Mouse (Mus musculus) heart, embryonic 15.5 days (tissue): ENCODE results near the gene Tmem200a. TPM values are rescaled to one million over a fixed set of nuclear protein-coding genes. Genes with fewer than 3 reads are reported as not detected.
"Not testable (repeated sequence)": the region's sequence is repeated elsewhere in the genome, so short reads cannot be mapped to it uniquely, and the experiment has no call there.

Experiments
- ATAC-seq: fragments of 200-750 bp; cut with Nextera tagmentation; replicated peaks from 2 replicates; pipeline ENCODE4 v1.8.0; 2017; ENCODE audit warnings: low read depth, moderate TSS enrichment; ENCODE audit not compliant: insufficient number of reproducible peaks, insufficient read depth, low FRiP score
- H3K27ac ChIP-seq: fragments of 300-500 bp; sonication (generic); 2 replicates; pipeline ENCODE4 v1.5.1; 2015; ENCODE audit warnings: mild to moderate bottlenecking, inconsistent platforms
- H3K27me3 ChIP-seq: fragments of 300-500 bp; sonication (generic); 2 replicates; pipeline ENCODE4 v1.6.1; 2015; ENCODE audit warnings: inconsistent platforms
- H3K36me3 ChIP-seq: fragments of 300-500 bp; sonication (generic); 2 replicates; pipeline ENCODE4 v1.6.1; 2015; ENCODE audit warnings: mild to moderate bottlenecking, inconsistent platforms
- H3K4me1 ChIP-seq: fragments of 300-500 bp; sonication (generic); replicated peaks from 2 replicates; pipeline ENCODE4 v1.6.1; 2015; ENCODE audit warnings: inconsistent platforms
- H3K4me2 ChIP-seq: fragments of 300-500 bp; sonication (generic); 2 replicates; pipeline ENCODE4 v1.6.1; 2015; ENCODE audit warnings: inconsistent platforms, mild to moderate bottlenecking, moderate library complexity
- H3K4me3 ChIP-seq: fragments of 300-500 bp; sonication (generic); 2 replicates; pipeline ENCODE4 v1.5.1; 2015; ENCODE audit warnings: mild to moderate bottlenecking, inconsistent platforms
- H3K9ac ChIP-seq: fragments of 300-500 bp; sonication (generic); 2 replicates; pipeline ENCODE4 v1.6.1; 2015; ENCODE audit warnings: mild to moderate bottlenecking, inconsistent platforms
- H3K9me3 ChIP-seq: fragments of 300-500 bp; sonication (generic); replicated peaks from 2 replicates; pipeline ENCODE4 v1.6.1; 2016; ENCODE audit warnings: inconsistent platforms
- WGBS: fragments of 180-500 bp; shearing (Covaris S2); methylation state at CpG from one replicate; pipeline ENCODE4 v1.1.7; 2015; ENCODE audit warnings: mixed read lengths; 5-methylcytosine and 5-hydroxymethylcytosine counted together
- polyA plus RNA-seq: library from polyadenylated mRNA; unstranded; fragments of >200 nt; fragmentation: Nextera tagmentation; extraction: Ambion mirVana; gene quantifications from 2 replicates; pipeline ENCODE4 v1.2.1, GENCODE M21; 2015

The Tmem200a gene
- polyA plus RNA-seq, 1 experiment from 2014 or later: 0.40 TPM

- ATAC-seq: no peak
- no peak overlapping the region for H3K27ac ChIP-seq
Measured at GRCm38 (mm10) chr10:25927553-25928447, 151.1 kb downstream of the Tmem200a start.

GRCm38 (mm10) chr10:25920640-25921278 lies 158.1 kb downstream of the Tmem200a start:
- Histone ChIP-seq H3K27ac (no peak overlapping the region), H3K4me2 (no peak overlapping the region), H3K9me3 (no peaks in the 10 kb centered on the region), H3K36me3 (no peaks in the 10 kb centered on the region), H3K27me3 (no peaks in the 10 kb centered on the region), H3K9ac (no peak overlapping the region), H3K4me1 (no peaks in the 10 kb centered on the region), H3K4me3 (no peak overlapping the region)
- no peak for ATAC-seq
- 51% methylated on average over 4 of the region's 4 CpGs for WGBS

More at GRCm38 (mm10) chr10:25927553-25928447, 151.1 kb downstream of the Tmem200a start:
- Histone ChIP-seq H3K36me3 (no peaks in the 10 kb centered on the region), H3K4me2 (no peak overlapping the region), H3K4me3 (no peak overlapping the region), H3K9me3 (no peaks in the 10 kb centered on the region), H3K9ac (no peak overlapping the region), H3K4me1 (peaks cover 14% of the 10 kb centered on the region), H3K27me3 (no peaks in the 10 kb centered on the region)
- 48% methylated on average over 11 of the region's 11 CpGs for WGBS

GRCm38 (mm10) chr10:25918103-25918502 lies 160.7 kb downstream of the Tmem200a start:
- H3K4me1 ChIP-seq: no peaks in the 10 kb centered on the region
- no peak overlapping the region for H3K27ac ChIP-seq
- 73% methylated on average over 2 of the region's 2 CpGs for WGBS
- H3K36me3 ChIP-seq: no peaks in the 10 kb centered on the region
- no peak overlapping the region for H3K4me3 ChIP-seq
- no peak overlapping the region for H3K4me2 ChIP-seq
- no peak for ATAC-seq
- no peaks in the 10 kb centered on the region for H3K27me3 ChIP-seq
- no peak overlapping the region for H3K9ac ChIP-seq
- no peaks in the 10 kb centered on the region for H3K9me3 ChIP-seq

- H3K27me3 ChIP-seq: no peaks in the 10 kb centered on the region
- no peak overlapping the region for H3K4me3 ChIP-seq
- H3K36me3 ChIP-seq: no peaks in the 10 kb centered on the region
- H3K4me1 ChIP-seq: no peaks in the 10 kb centered on the region
- no peak overlapping the region for H3K4me2 ChIP-seq
- ATAC-seq: no peak
- H3K9ac ChIP-seq: no peak overlapping the region
- no peak overlapping the region for H3K27ac ChIP-seq
- H3K9me3 ChIP-seq: no peaks in the 10 kb centered on the region
- 55% methylated on average over 6 of the region's 6 CpGs for WGBS
Measured at GRCm38 (mm10) chr10:25910270-25910669, 168.6 kb downstream of the Tmem200a start.

GRCm38 (mm10) chr10:25908027-25909012 lies 170.5 kb downstream of the Tmem200a start:
- Histone ChIP-seq H3K27ac (no peak overlapping the region), H3K36me3 (no peaks in the 10 kb centered on the region), H3K4me2 (no peak overlapping the region), H3K27me3 (no peaks in the 10 kb centered on the region), H3K9me3 (no peaks in the 10 kb centered on the region), H3K9ac (no peak overlapping the region), H3K4me1 (no peaks in the 10 kb centered on the region), H3K4me3 (no peak overlapping the region)
- WGBS: 67% methylated on average over 10 of the region's 10 CpGs
- ATAC-seq: no peak

GRCm38 (mm10) chr10:25894126-25894525 lies 184.7 kb downstream of the Tmem200a start:
- not testable (repeated sequence) for H3K36me3 ChIP-seq, H3K27me3 ChIP-seq, H3K9me3 ChIP-seq, H3K4me1 ChIP-seq, H3K4me3 ChIP-seq, H3K4me2 ChIP-seq, H3K27ac ChIP-seq, ATAC-seq, H3K9ac ChIP-seq
- 73% methylated on average over 5 of the region's 5 CpGs for WGBS

GRCm38 (mm10) chr10:25887225-25887624 lies 191.6 kb downstream of the Tmem200a start:
- 56% methylated on average over 6 of the region's 6 CpGs for WGBS
- no peak overlapping the region for H3K4me3 ChIP-seq
- H3K9ac ChIP-seq: no peak overlapping the region
- H3K36me3 ChIP-seq: no peaks in the 10 kb centered on the region
- H3K4me1 ChIP-seq: peaks cover 5% of the 10 kb centered on the region; the same call in 1 of the 2 replicates
- no peak for ATAC-seq
- H3K9me3 ChIP-seq: no peaks in the 10 kb centered on the region
- H3K27me3 ChIP-seq: no peaks in the 10 kb centered on the region
- H3K4me2 ChIP-seq: no peak overlapping the region
- H3K27ac ChIP-seq: no peak overlapping the region

- no peaks in the 10 kb centered on the region for H3K9me3 ChIP-seq
- H3K4me2 ChIP-seq: no peak overlapping the region
- 85% methylated on average over 2 of the region's 2 CpGs for WGBS
- H3K4me1 ChIP-seq: no peaks in the 10 kb centered on the region
- H3K4me3 ChIP-seq: no peak overlapping the region
- no peaks in the 10 kb centered on the region for H3K27me3 ChIP-seq
- ATAC-seq: no peak
- H3K36me3 ChIP-seq: no peaks in the 10 kb centered on the region
- no peak overlapping the region for H3K27ac ChIP-seq
- no peak overlapping the region for H3K9ac ChIP-seq
Measured at GRCm38 (mm10) chr10:25884512-25884911, 194.3 kb downstream of the Tmem200a start.

- no peak overlapping the region for H3K27ac ChIP-seq
- WGBS: 91% methylated on average over 2 of the region's 2 CpGs
- no peaks in the 10 kb centered on the region for H3K27me3 ChIP-seq
- no peaks in the 10 kb centered on the region for H3K4me1 ChIP-seq
- H3K9me3 ChIP-seq: no peaks in the 10 kb centered on the region
- H3K4me3 ChIP-seq: no peak overlapping the region
- no peaks in the 10 kb centered on the region for H3K36me3 ChIP-seq
- H3K9ac ChIP-seq: no peak overlapping the region
- H3K4me2 ChIP-seq: no peak overlapping the region
- ATAC-seq: no peak
Measured at GRCm38 (mm10) chr10:25877731-25878130, 201.1 kb downstream of the Tmem200a start.

- Histone ChIP-seq H3K27ac (no peak overlapping the region), H3K9me3 (no peaks in the 10 kb centered on the region), H3K27me3 (no peaks in the 10 kb centered on the region), H3K36me3 (no peaks in the 10 kb centered on the region), H3K9ac (no peak overlapping the region), H3K4me1 (no peaks in the 10 kb centered on the region), H3K4me2 (no peak overlapping the region), H3K4me3 (no peak overlapping the region)
- WGBS: 46% methylated on average over 3 of the region's 3 CpGs
- no peak for ATAC-seq
Measured at GRCm38 (mm10) chr10:25876809-25877208, 202.0 kb downstream of the Tmem200a start.

GRCm38 (mm10) chr10:25868739-25869138 lies 210.1 kb downstream of the Tmem200a start:
- H3K4me2 ChIP-seq: no peak overlapping the region
- no peaks in the 10 kb centered on the region for H3K4me1 ChIP-seq
- no peaks in the 10 kb centered on the region for H3K36me3 ChIP-seq
- H3K27ac ChIP-seq: no peak overlapping the region
- H3K4me3 ChIP-seq: no peak overlapping the region
- WGBS: 79% methylated on average over 6 of the region's 6 CpGs
- no peaks in the 10 kb centered on the region for H3K9me3 ChIP-seq
- ATAC-seq: no peak
- no peaks in the 10 kb centered on the region for H3K27me3 ChIP-seq
- H3K9ac ChIP-seq: no peak overlapping the region
